Mouse (Mus musculus): Measurements from ENCODE around the gene Fam185a. TPM values are rescaled to one million over a fixed set of nuclear protein-coding genes. Genes with fewer than 3 reads are reported as not detected.
A peak's percentile ranks its signal among the peaks of the same experiment; 100 is the strongest.

Fam185a gene
- total and polyA plus RNA-seq, 2 experiments from 2014 or later = 10.5 to 11.1 TPM

DNA sequence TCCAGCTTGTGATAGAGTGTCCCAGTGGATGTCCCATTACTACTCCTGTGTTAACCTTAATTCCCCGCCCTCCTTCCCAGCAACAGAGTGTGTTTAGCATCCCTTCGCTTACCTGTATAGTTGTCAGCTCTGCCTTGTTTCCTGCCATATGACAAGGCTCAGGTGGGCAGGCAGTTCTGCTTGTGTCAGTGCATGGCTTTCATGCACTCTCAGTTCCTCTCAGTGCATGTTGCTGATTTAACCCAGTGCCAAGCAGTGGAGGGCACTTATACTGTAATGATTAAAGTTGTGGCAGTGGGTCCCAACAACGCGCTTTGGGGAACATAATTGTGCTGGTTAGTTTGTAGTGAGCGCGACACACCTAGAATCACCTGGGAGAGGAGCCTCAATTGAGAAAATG lies 1.9 kb downstream of the Fam185a start:
- H3K4me1 ChIP-seq (ENCODE audit: insufficient read depth) = 0 out of 2 replicates have a peak, but pooled peaks cover 3% of the 10 kb centered on the region
- no peak for DNase-seq
- no peaks in the 10 kb centered on the region for H3K9me3 ChIP-seq (ENCODE audit: low read length)
- no peak overlapping the region for H3K4me3 ChIP-seq (ENCODE audit: low read depth, low read length)
- H3K27me3 ChIP-seq (ENCODE audit: insufficient read depth, low read length) = no peaks in the 10 kb centered on the region
- no peaks in the 10 kb centered on the region for H3K36me3 ChIP-seq (ENCODE audit: insufficient read depth)
- WGBS = 95% methylated on average over 6 of the region's 6 CpGs
- TF ChIP-seq CTCF (IDR thresholded peaks at IDR 0.05; ENCODE audit: low read depth) = no peak
- ATAC-seq = no peak
- no peak overlapping the region for H3K27ac ChIP-seq (ENCODE audit: low read depth, low read length)
- H3K4me2 ChIP-seq (ENCODE audit: low read depth) = 0 out of 2 replicates have a peak overlapping the region, but pooled peaks have one; percentile 89
- H3K9ac ChIP-seq = no peak overlapping the region

DNA sequence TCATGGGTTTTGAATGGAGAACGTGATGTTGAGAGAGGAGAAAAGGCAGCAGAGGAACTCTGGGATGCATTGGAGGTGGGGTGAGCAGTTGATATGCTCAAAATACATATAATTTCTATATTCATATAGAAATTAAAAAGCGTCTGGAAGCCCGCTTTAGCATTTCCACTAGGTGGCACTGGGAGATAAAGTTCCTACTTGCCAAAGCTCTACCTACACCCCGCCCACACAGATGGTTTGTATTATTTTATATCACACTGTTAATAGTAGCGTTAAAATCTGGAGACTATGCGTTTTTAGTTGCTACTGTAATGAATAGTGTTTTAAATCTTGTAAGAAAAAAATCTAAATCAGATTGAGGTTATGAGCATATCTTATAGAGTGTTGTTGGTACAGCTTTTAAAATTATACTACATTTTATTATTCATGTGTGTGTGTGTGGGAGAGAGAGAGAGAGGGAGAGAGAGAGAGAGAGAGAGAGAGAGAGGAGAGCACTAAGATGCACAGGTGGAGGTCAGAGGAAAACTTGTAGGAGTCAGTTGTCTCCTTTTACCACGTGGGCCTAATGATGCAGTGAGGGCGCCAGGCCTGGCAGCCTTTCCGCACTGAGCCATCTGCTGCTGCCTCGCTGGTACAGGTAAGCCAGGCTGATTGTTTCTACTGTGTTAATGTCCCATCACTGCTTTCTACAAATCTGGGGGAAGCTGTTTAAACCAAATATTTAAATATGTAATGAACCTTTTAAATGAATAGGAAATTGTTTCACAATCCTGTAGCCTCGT lies 9.6 kb downstream of the Fam185a start:
- H3K4me1 ChIP-seq (ENCODE audit: insufficient read depth) = no peaks in the 10 kb centered on the region
- WGBS = 61% methylated on average over 11 of the region's 11 CpGs

DNA sequence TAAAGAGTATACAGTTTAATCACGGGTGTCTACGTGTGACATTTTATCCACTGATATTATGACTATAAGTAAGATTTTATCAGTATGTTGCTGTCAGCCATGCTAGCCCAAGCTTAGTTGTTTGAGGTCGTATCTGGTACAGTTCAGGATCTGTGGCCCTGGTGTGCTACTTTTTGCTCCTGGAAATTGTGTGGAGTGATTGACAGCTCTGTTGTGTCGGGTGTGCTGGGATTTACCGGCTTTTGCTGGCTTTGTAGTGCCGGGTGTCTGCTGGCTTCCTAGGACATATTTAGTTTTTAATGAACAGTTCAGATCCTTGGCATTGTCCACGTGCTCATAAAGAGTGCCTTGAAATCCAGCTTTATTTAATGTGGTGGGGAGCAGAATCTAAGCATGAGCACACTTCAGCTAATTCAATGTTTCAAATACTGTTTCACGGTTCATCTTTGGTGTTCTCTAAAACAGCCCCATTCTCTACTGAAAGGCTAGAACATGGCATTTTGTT lies 11.8 kb downstream of the Fam185a start:
- no peaks in the 10 kb centered on the region for H3K36me3 ChIP-seq (ENCODE audit: insufficient read depth)
- ATAC-seq (no peak), DNase-seq (no peak)
- no peak overlapping the region for H3K27ac ChIP-seq (ENCODE audit: low read depth, low read length)
- no peak overlapping the region for H3K4me2 ChIP-seq (ENCODE audit: low read depth)
- H3K9ac ChIP-seq = no peak overlapping the region
- H3K9me3 ChIP-seq (ENCODE audit: low read length) = no peaks in the 10 kb centered on the region
- H3K4me1 ChIP-seq (ENCODE audit: insufficient read depth) = no peaks in the 10 kb centered on the region
- 24% methylated on average over 8 of the region's 8 CpGs for WGBS
- TF ChIP-seq CTCF (IDR thresholded peaks at IDR 0.05; ENCODE audit: low read depth) = no peak
- no peaks in the 10 kb centered on the region for H3K27me3 ChIP-seq (ENCODE audit: insufficient read depth, low read length)
- H3K4me3 ChIP-seq (ENCODE audit: low read depth, low read length) = no peak overlapping the region

More for the DNA sequence above, 9.6 kb downstream of the Fam185a start:
- peak; percentile 71 for TF ChIP-seq CTCF (IDR thresholded peaks at IDR 0.05; ENCODE audit: low read depth)
- Histone ChIP-seq H3K27ac (ENCODE audit: low read depth, low read length) (no peak overlapping the region), H3K36me3 (ENCODE audit: insufficient read depth) (no peaks in the 10 kb centered on the region), H3K4me2 (ENCODE audit: low read depth) (no peak overlapping the region), H3K9me3 (ENCODE audit: low read length) (no peaks in the 10 kb centered on the region), H3K27me3 (ENCODE audit: insufficient read depth, low read length) (no peaks in the 10 kb centered on the region), H3K9ac (no peak overlapping the region), H3K4me3 (ENCODE audit: low read depth, low read length) (no peak overlapping the region)
- ATAC-seq (peak; percentile 85), DNase-seq (peak; percentile 73)

DNA sequence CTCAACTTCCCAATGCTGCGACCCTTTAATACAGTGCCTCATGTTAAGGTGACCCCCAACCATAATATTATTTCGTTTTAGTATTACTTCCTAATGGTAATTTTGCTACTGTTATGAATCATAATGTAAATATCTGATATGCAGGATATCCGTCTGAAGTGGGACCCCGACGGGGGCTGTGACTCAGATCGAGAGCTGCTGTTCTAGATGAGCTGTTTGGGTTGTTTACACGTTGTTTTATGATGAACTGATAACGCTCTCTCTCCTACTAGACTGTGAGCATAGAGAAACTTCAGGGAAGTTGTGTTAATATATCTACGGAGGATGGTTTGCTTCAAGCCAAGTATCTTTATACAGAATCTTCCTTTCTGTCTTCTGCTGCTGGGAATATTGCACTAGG lies 13.7 kb downstream of the Fam185a start:
- no peak overlapping the region for H3K9ac ChIP-seq
- ATAC-seq = no peak
- H3K9me3 ChIP-seq (ENCODE audit: low read length) = no peaks in the 10 kb centered on the region
- H3K4me1 ChIP-seq (ENCODE audit: insufficient read depth) = no peaks in the 10 kb centered on the region
- H3K27ac ChIP-seq (ENCODE audit: low read depth, low read length) = no peak overlapping the region
- H3K4me2 ChIP-seq (ENCODE audit: low read depth) = no peak overlapping the region
- DNase-seq = no peak
- no peak overlapping the region for H3K4me3 ChIP-seq (ENCODE audit: low read depth, low read length)
- H3K27me3 ChIP-seq (ENCODE audit: insufficient read depth, low read length) = no peaks in the 10 kb centered on the region
- no peaks in the 10 kb centered on the region for H3K36me3 ChIP-seq (ENCODE audit: insufficient read depth)
- WGBS = 92% methylated on average over 9 of the region's 9 CpGs
- no peak for TF ChIP-seq CTCF (IDR thresholded peaks at IDR 0.05; ENCODE audit: low read depth)

DNA sequence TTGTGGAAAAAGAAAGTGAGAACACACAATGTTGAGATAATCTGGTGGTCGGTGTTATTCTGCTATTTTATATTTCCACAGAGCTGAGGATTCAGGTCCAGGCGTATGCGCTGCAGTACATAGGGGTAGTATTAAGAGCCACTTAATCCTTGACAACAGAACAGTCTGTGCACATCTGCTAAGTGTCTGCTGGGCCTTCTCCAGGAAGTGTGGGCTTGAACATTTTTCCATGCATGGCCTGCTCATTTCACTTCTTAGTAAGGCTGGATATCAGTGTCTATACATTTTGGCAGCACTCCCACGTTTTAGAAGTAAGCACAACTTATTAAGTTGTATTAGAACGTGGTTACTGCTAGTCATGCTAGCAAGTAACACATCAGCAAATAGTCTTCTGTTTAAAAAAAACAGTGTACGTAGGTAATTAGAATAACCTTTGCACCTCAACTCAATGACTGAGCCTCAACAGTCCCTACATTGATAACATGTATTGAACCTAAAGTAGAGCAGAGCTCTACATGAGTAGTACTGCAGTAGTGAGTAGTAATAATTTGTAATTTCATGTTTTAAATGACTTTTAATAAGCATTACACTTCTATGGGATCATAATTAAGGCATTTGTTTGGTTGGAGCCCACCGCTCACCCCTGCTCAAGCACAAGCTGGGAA lies 14.8 kb downstream of the Fam185a start:
- DNase-seq = no peak
- no peak overlapping the region for H3K27ac ChIP-seq (ENCODE audit: low read depth, low read length)
- H3K36me3 ChIP-seq (ENCODE audit: insufficient read depth) = no peaks in the 10 kb centered on the region
- ATAC-seq = no peak
- H3K4me1 ChIP-seq (ENCODE audit: insufficient read depth) = no peaks in the 10 kb centered on the region
- H3K9me3 ChIP-seq (ENCODE audit: low read length) = no peaks in the 10 kb centered on the region
- H3K27me3 ChIP-seq (ENCODE audit: insufficient read depth, low read length) = no peaks in the 10 kb centered on the region
- no peak for TF ChIP-seq CTCF (IDR thresholded peaks at IDR 0.05; ENCODE audit: low read depth)
- no peak overlapping the region for H3K9ac ChIP-seq
- no peak overlapping the region for H3K4me2 ChIP-seq (ENCODE audit: low read depth)
- 87% methylated on average over 7 of the region's 7 CpGs for WGBS
- H3K4me3 ChIP-seq (ENCODE audit: low read depth, low read length) = no peak overlapping the region

DNA sequence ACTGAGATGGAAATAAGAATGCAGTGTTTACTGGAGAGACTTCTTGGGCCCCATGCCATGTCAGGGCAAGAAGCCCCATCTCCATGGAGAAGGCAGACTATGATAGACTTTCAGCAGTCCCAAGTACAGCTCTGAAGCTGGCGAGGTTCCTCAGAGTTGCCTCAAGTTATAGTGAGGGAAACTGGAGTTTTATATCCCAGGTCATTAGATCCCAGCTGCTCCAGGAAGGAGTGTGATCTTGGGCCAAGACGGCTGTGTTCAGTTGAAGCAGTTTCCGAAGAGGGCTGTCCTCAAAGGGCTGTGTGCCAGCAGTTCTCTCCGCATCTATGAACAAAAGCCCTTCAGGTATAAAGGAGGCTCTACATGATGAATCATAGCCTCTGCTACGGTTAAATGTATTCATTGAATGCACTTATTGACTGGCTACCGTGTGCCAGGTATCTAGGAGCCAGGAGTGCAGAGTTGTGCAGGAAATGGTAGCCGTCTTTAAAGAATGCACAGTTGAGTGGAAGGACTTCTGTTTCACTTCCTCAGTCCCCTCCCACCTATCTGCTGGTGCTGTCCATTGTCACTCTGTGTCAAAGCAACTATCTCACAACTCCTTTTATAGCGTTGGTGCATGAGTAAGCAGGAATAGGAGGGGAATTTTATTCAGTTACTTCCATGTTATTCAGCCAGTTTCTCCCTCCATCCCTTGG lies 16.2 kb downstream of the Fam185a start:
- TF ChIP-seq CTCF (IDR thresholded peaks at IDR 0.05; ENCODE audit: low read depth) = no peak
- H3K4me1 ChIP-seq (ENCODE audit: insufficient read depth) = no peaks in the 10 kb centered on the region
- no peak overlapping the region for H3K4me2 ChIP-seq (ENCODE audit: low read depth)
- H3K9ac ChIP-seq = no peak overlapping the region
- ATAC-seq (peak; percentile 47), DNase-seq (peak; percentile 24)
- H3K4me3 ChIP-seq (ENCODE audit: low read depth, low read length) = no peak overlapping the region
- H3K36me3 ChIP-seq (ENCODE audit: insufficient read depth) = no peaks in the 10 kb centered on the region
- no peak overlapping the region for H3K27ac ChIP-seq (ENCODE audit: low read depth, low read length)
- H3K27me3 ChIP-seq (ENCODE audit: insufficient read depth, low read length) = no peaks in the 10 kb centered on the region
- H3K9me3 ChIP-seq (ENCODE audit: low read length) = no peaks in the 10 kb centered on the region
- 34% methylated on average over 8 of the region's 8 CpGs for WGBS

Measured in forebrain, postnatal 0 days (tissue).